Mouse (Mus musculus) olfactory bulb, adult 2 months (tissue): Measurements from ENCODE around the gene Cbfa2t2. TPM values are rescaled to one million over a fixed set of nuclear protein-coding genes. Genes with fewer than 3 reads are reported as not detected.
A peak's percentile ranks its signal among the peaks of the same experiment; 100 is the strongest.

Experiments used
- H3K27ac ChIP-seq: fragments of 200-500 bp; 2 replicates; pipeline ENCODE4 v1.5.1; 2012; ENCODE audit warnings: low read depth, low read length; ENCODE audit not compliant: insufficient read depth
- H3K4me1 ChIP-seq: fragments of 200-500 bp; 2 replicates; pipeline ENCODE4 v1.6.1; 2012; ENCODE audit warnings: low read length; ENCODE audit not compliant: control insufficient read depth, insufficient read depth
- H3K4me3 ChIP-seq: fragments of 200-500 bp; 2 replicates; pipeline ENCODE4 v1.5.1; 2012; ENCODE audit warnings: mild to moderate bottlenecking, low read depth, low read length, moderate library complexity; ENCODE audit not compliant: insufficient read depth
- CTCF ChIP-seq: fragments of 200-500 bp; IDR thresholded peaks from 2 replicates; pipeline ENCODE4 v1.5.1; 2012; ENCODE audit warnings: low read depth, mild to moderate bottlenecking, low read length, moderate library complexity; ENCODE audit not compliant: insufficient read depth
- POLR2A ChIP-seq: fragments of 200-500 bp; IDR thresholded peaks from 2 replicates; pipeline ENCODE4 v1.6.1; 2012; ENCODE audit warnings: mild to moderate bottlenecking, low read depth, low read length, moderate library complexity; ENCODE audit not compliant: insufficient read depth
- WGBS: fragments of 180-500 bp; shearing (Covaris S2); methylation state at CpG from one replicate; pipeline ENCODE4 v1.1.7; 2018; 5-methylcytosine and 5-hydroxymethylcytosine counted together
- polyA plus RNA-seq: library from polyadenylated mRNA; stranded (reverse); fragments of >200 nt; gene quantifications from 2 replicates; pipeline ENCODE4 v1.2.4, GENCODE M21; 2012; ENCODE audit warnings: low replicate concordance; ENCODE audit not compliant: missing spikeins, insufficient read depth, insufficient read length

The Cbfa2t2 gene
- polyA plus RNA-seq, 1 experiment: not detected

GRCm38 (mm10) chr2:154538710-154539109 is 102.4 kb downstream of the Cbfa2t2 start:
- 41% methylated on average over 3 of the region's 3 CpGs for WGBS
- H3K27ac ChIP-seq: no peak overlapping the region
- peaks cover 8% of the 10 kb centered on the region for H3K4me1 ChIP-seq
- TF ChIP-seq CTCF: no peak
- no peak for TF ChIP-seq POLR2A
- H3K4me3 ChIP-seq: no peak overlapping the region

DNA sequence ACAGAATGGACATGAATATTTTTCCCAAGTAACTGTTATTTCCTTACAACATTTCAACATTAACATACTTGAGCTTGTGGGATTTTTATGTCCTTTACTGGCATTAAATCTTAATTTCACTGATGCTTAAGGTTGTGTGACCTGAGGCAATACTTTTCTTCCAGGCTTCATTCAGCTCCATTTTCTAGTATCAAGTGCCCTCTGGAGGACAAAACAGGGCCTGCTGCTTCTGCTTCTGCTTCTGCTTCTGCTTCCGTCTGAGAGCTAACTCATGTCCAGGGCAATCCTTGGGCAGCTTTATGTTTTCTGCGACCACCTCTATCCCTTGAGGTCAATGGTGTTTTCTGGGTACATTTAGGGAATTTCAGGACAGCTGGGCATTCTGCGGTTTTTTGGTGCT is 103.4 kb downstream of the Cbfa2t2 start:
- Histone ChIP-seq H3K27ac (no peak overlapping the region), H3K4me1 (peaks cover 18% of the 10 kb centered on the region), H3K4me3 (no peak overlapping the region)
- TF ChIP-seq POLR2A (no peak), CTCF (no peak)
- WGBS: 70% methylated on average over 3 of the region's 3 CpGs

- 90% methylated on average over 2 of the region's 2 CpGs for WGBS
- TF ChIP-seq CTCF: no peak
- TF ChIP-seq POLR2A: no peak
Measured at GRCm38 (mm10) chr2:154541630-154542029, 105.3 kb downstream of the Cbfa2t2 start.

GRCm38 (mm10) chr2:154543567-154544347 is 107.5 kb downstream of the Cbfa2t2 start:
- Histone ChIP-seq H3K4me3 (no peak overlapping the region), H3K4me1 (peaks cover 18% of the 10 kb centered on the region), H3K27ac (peak overlapping the region; percentile 59)
- WGBS: 52% methylated on average over 9 of the region's 9 CpGs
- no peak for TF ChIP-seq POLR2A
- TF ChIP-seq CTCF: no peak

More at GRCm38 (mm10) chr2:154541630-154542029, 105.3 kb downstream of the Cbfa2t2 start:
- Histone ChIP-seq H3K4me1 (peaks cover 20% of the 10 kb centered on the region), H3K27ac (no peak overlapping the region), H3K4me3 (no peak overlapping the region)

DNA sequence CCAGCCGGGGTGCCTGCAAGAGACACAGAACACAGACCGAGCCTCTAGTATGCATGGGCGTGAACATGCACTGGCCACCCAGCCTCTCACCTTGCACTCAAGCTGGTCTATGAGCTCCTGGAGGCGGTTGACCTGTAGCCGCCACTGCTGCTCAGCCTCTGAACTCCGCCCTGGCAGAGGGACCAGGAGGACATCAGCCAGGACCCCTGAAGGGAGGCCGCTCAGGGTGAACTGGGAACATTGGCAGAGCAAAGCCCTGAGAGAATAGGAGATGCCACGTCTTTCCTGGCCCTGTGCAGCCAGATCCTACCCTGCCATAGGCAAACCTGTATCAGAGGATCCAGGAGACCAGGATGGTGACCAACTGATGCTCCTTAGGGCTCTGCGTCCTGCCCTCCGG is 110.4 kb downstream of the Cbfa2t2 start, which contains the start of gene 1700003F12Rik:
TSS of gene 1700003F12Rik (plus strand) at position 375 of the 400 bp plus-strand sequence.
- no peak for TF ChIP-seq CTCF
- TF ChIP-seq POLR2A: no peak
- WGBS: 95% methylated on average over 10 of the region's 10 CpGs
- peaks cover 35% of the 10 kb centered on the region for H3K4me1 ChIP-seq
- no peak within 1 kb of the TSS for H3K27ac ChIP-seq
- no peak within 1 kb of the TSS for H3K4me3 ChIP-seq

- H3K27ac ChIP-seq: no peak overlapping the region
- WGBS: 71% methylated on average over 3 of the region's 3 CpGs
- H3K4me1 ChIP-seq: peaks cover 46% of the 10 kb centered on the region
- TF ChIP-seq CTCF (no peak), POLR2A (no peak)
- no peak overlapping the region for H3K4me3 ChIP-seq
Measured at GRCm38 (mm10) chr2:154548688-154549087, 112.4 kb downstream of the Cbfa2t2 start.

DNA sequence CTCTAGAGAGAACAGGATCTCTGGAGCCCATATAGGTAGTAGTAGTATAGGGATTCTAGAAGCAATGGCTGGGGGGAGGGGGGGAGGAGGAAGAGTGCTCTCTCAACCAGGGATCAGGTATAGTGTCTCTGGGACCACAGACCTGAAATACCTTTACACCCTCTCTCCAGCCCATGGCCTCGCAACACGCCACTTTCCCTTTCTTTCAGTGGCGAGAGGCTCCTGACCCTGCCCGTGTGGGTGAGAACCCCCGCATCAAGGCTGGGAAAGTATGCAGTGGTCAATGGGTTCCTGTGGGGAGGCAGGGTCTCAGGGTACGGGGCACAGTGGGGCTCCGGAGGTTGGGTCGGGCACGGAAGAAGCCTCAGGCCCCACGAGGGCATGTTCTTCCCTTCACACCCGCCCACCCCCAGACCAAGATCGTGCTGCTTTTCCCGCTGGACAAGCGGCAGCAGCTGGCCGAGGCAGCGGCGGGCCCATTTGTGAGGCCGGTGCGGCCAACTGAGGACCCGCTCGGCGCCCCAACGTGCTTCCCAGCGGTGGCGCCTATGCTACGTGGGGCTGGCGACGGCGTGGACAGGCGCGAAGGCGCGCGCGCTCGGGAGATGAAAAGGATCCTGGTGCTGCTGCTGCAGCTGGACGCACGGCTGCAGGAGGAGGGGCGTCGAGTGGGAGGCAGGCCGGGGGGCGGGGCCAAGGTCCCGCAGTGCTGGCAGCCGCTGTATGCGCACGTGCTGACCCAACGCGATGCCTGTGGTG is 113.0 kb downstream of the Cbfa2t2 start:
- no peak; the same call in 1 of the 2 replicates for TF ChIP-seq POLR2A
- TF ChIP-seq CTCF: no peak
- no peak overlapping the region for H3K27ac ChIP-seq
- peaks cover 43% of the 10 kb centered on the region for H3K4me1 ChIP-seq
- H3K4me3 ChIP-seq: peak overlapping the region; percentile 28
- WGBS: 11% methylated on average over 48 of the region's 48 CpGs

DNA sequence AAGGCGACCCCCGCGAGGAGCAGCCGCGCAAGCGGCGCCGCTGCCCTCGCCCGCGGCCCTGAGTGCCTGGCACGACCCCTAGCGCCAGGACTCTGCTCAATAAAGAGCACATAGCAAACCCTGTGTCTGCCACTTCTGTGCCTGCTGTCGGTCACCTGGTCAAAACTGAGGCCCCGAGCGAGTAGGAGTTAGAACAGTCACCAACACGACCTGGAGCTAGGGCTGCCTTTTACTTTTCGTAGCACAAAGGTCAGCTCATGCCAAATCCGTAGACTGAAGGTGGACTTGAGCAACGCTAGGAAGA is 113.6 kb downstream of the Cbfa2t2 start:
- peak overlapping the region; percentile 28 for H3K4me3 ChIP-seq
- 14% methylated on average over 20 of the region's 20 CpGs for WGBS

GRCm38 (mm10) chr2:154550937-154551336 is 114.7 kb downstream of the Cbfa2t2 start:
- no peak overlapping the region for H3K27ac ChIP-seq
- peaks cover 50% of the 10 kb centered on the region for H3K4me1 ChIP-seq
- WGBS: 56% methylated on average over 2 of the region's 2 CpGs
- TF ChIP-seq POLR2A (no peak), CTCF (no peak)
- no peak overlapping the region for H3K4me3 ChIP-seq

More for the DNA sequence above, 113.6 kb downstream of the Cbfa2t2 start:
- Histone ChIP-seq H3K27ac (no peak overlapping the region), H3K4me1 (peaks cover 44% of the 10 kb centered on the region)
- no peak; the same call in 1 of the 2 replicates for TF ChIP-seq POLR2A
- 0 out of 2 replicates have a peak, but pooled peaks have one; percentile 28 for TF ChIP-seq CTCF

DNA sequence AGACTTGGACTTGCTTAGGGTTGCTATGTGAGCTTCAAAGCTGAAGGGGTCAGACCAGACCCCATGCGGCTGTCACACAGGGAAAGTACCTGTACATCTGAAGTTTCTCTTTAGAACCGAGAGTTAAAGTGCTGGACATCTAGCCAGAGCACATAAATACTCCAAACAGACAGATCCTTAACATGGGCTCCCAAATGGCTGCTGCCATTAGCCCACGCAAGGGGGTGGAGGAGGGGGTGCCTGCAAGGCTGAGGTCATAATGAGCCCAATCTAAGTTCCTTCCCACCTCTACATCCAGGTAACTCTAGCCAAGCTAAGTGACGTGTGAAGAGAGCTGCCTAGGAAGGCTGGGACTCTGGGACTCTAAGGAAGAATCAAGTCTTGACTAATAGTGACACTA is 115.2 kb downstream of the Cbfa2t2 start, which contains the start of gene Actl10:
TSS of gene Actl10 (plus strand) at position 301 of the 400 bp plus-strand sequence.
- WGBS: 91% methylated on average over 4 of the region's 4 CpGs
- TF ChIP-seq CTCF: no peak
- no peak for TF ChIP-seq POLR2A
- H3K27ac ChIP-seq: no peak within 1 kb of the TSS; the same call in 1 of the 2 replicates
- H3K4me1 ChIP-seq: peaks cover 55% of the 10 kb centered on the region
- 0 out of 2 replicates have a peak within 1 kb of the TSS, but pooled peaks have one; percentile 10 for H3K4me3 ChIP-seq
